Mouse (Mus musculus) liver, embryonic 14.5 days (tissue): Measurements from ENCODE around the gene Anxa7.

Experiments
- CTCF ChIP-seq: IDR thresholded peaks from 2 replicates; pipeline ENCODE4 v1.5.1; 2016; ENCODE audit warnings: antibody characterized with exemption, low read depth, control low read depth
- EP300 ChIP-seq: IDR thresholded peaks from 2 replicates; pipeline ENCODE4 v1.6.1; 2016; ENCODE audit warnings: antibody characterized with exemption, low read depth

- TF ChIP-seq CTCF (no peak), EP300 (no peak)
These were observed 1.5 kb downstream of the Anxa7 start for GRCm38 (mm10) chr14:20478385-20478784.
